Mouse (Mus musculus) neural tube, embryonic 10.5 days (tissue): ENCODE data around the gene Maea.

ENCODE experiments used
- DNase-seq: peaks from one replicate; pipeline ENCODE4 v3.0.0-alpha.2; 2017; ENCODE audit warnings: low spot score; ENCODE audit errors: extremely low spot score

Gene Maea

GRCm38 (mm10) chr5:33357494-33357893, 22.2 kb downstream of the Maea start:
- DNase-seq, result no peak

DNA sequence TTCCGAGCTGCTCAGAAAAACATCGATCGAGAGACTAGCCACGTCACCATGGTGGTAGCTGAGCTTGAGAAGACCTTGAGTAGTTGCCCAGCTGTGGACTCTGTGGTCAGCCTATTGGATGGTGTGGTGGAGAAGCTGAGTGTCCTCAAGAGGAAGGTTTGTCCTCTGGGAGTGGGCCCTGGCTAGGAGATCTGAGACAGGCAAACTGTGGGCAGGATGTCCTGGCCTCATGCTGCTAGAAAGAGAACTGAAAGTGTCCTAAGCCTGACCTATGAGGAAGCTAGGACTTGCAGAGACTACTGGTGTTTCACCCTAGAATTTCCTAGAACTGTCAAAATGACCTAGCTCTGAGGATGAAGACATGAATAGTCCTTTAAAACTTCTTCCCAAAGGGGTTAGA, 23.2 kb downstream of the Maea start:
- DNase-seq, result no peak

- no peak for DNase-seq
Observed at GRCm38 (mm10) chr5:33363263-33363662, 28.0 kb downstream of the Maea start.

- DNase-seq, result no peak
Observed at GRCm38 (mm10) chr5:33368651-33369050, 33.3 kb downstream of the Maea start.

DNA sequence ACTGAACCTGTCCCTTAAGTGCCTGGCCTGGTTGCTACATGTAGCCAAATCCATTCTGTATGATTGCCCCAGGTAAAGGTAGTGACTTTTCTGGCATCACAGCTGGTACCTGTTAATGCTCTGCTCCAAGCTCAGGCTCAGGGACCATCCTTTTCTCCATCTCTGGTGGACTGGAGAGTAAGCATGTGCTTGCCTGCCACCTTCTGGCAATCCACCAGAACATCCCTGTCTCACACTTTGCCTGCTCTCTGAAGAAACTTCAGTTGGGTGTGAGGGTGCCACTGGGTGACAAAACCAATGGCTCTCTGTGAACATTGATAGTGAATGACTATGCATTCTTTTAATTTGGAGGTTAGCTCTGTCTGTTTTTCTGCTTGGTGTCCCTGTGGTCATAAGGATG, 35.8 kb downstream of the Maea start:
- no peak for DNase-seq

- no peak for DNase-seq
Observed at GRCm38 (mm10) chr5:33371668-33372067, 36.4 kb downstream of the Maea start.

- no peak for DNase-seq
Observed at GRCm38 (mm10) chr5:33372331-33373038, 37.2 kb downstream of the Maea start.

GRCm38 (mm10) chr5:33377176-33377575, 41.9 kb downstream of the Maea start:
- no peak for DNase-seq

- DNase-seq, result no peak
Observed at GRCm38 (mm10) chr5:33377801-33378301, 42.5 kb downstream of the Maea start.

GRCm38 (mm10) chr5:33378302-33378854, 43.1 kb downstream of the Maea start, which contains the start of gene Uvssa:
Uvssa (plus strand) TSS chr5:33378549.
- peak; percentile 100 for DNase-seq

DNA sequence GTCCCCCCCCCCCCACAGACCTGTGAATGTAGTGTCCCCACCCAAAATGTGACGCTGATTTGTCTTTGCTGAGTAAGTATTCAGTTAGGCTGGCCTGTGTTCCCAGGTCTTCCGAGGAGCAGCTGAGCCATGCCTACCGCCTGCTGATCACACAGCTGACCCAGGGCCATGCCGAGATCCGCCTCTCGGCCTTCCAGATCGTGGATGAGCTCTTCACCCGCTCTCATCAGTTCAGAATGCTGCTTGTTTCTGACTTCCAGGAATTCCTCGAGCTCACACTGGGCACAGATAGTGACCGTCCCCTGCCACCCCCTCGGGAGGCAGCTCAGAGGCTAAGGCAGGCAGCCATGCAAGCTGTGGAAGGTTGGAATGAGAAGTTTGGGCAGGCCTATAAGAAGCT, 52.2 kb downstream of the Maea start:
- no peak for DNase-seq

DNA sequence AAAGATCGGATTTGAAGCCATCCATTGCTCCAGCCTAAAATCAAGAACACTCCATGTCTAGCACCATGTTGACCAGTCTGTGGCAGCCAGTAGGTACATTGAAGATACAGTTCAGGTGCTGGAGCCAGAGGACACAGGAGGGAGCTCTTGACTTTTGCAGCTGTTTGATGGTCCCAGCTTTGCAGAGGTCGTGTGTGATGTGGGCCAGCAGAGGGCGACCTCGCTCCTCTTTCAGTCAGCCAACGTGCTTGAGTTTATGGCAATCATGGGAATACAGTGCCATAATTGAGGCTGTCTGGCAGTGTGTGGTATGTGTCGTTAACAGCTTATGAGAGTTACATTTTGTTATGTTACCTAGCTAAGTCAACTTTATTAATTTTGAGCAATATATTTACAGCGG, 58.5 kb downstream of the Maea start:
- peak; percentile 81 for DNase-seq

DNA sequence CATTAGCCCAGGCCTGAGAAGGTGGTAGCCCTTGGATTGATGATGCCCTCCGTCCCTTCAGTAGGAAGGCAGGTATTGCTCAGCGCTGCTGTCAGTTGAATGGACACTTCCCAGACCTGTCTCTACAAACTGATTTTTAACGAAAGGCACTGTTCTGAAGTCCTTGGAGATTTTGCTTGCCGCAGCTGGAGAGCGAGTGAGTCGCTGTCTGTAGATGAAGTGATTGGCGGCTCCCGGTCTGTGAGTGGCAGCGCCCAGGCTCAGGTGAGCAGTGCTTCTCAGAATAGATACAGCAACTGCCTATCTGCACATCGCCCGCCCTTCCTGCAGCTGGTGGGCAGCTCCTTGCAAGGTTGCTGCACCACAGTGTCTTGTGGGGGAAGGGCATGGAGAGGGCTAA, 60.4 kb downstream of the Maea start:
- DNase-seq, result no peak

DNA sequence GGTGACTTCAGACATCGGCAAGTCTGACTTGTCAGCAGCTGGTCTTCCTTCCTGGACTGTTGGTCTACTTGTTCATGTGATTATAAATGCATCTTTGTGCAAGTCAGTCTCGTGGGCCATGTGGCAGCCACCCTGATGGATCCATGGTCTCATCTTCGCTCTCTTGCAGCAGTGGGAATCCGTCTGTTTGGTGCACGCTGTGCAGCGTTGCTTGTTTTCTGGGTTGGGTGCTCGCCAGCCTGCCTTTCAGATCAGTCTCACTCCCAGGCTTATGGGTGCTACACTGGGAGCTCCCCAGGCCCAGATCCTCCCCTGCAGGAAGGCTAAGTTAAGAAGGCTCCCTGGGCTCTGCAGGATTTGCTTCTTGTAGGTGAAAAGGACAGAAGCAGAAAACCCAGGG, 61.5 kb downstream of the Maea start:
- no peak for DNase-seq

- DNase-seq, result no peak
Observed at GRCm38 (mm10) chr5:33400819-33401218, 65.5 kb downstream of the Maea start.

- DNase-seq, result no peak
Observed at GRCm38 (mm10) chr5:33420313-33420712, 85.0 kb downstream of the Maea start.
